Mouse (Mus musculus) left cerebral cortex, postnatal 10 days (tissue): ENCODE measurements around the gene Usp7. TPM values are rescaled to one million over a fixed set of nuclear protein-coding genes. Genes with fewer than 3 reads are reported as not detected.

Experiments used
- DNase-seq, 2 experiments: peaks; one replicate each; pipeline ENCODE4 v3.0.0; 2021 to 2022; ENCODE audit warnings: low spot score in 2 of 2, mixed read lengths in 1 of 2; ENCODE audit errors: extremely low spot score in 1 of 2
- intact Hi-C: fragments of 180-260 bp; cut with DNase I; formaldehyde crosslinking; loops from one replicate; pipeline ENCODE4 v1.15.1; 2025
- total RNA-seq, 2 experiments: library from RNA; stranded (reverse); gene quantifications; 2 replicates each; pipeline ENCODE4 v1.2.3; 2021

Usp7 gene
- total RNA-seq, 2 experiments from 2014 or later, result 163 to 164 TPM

DNA sequence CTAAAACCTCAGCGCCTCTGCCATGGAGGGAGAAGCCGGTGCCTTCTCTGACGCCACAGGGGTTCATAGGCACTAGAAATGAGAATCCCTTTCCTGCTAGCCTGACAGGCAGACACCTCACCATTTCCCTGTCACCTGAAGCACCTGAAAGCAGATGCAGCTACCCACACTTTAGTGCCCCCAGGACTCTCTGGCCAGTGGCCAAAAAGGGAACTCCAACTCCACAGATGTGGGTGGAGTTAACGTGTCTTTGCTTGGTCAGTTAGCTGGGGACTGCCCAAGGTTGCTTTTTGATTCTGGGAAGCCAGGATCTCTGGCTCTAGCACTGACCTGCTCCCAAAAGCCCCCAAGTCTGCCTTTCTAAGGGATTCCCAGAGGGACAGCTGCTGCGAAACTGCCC lies 122.7 kb downstream of the Usp7 start:
- intact Hi-C loops, result no loop called here
- DNase-seq, result no peak

DNA sequence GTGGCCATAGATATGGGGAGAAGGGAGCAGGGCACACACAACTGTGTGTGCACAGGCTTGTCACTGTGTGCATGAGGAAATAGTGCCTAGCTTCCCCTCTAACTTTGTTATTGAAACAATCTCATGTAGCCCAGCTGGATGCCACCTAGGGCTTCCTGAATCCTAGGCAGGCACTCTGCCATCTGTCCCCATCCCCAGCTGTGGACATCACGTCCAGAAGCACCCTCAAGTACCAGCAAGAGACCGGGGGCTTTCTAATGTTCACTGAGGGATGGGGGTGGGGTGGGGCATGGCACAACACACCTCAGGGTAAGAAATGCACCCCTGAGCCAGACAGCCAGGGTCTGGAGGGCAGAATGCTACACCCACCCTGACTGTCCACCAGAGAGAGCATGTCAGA lies 123.7 kb downstream of the Usp7 start:
- intact Hi-C loops, result no loop called here

GRCm38 (mm10) chr16:8667814-8668213 lies 124.3 kb downstream of the Usp7 start:
- intact Hi-C loops, result no loop called here

More for the DNA sequence above, 123.7 kb downstream of the Usp7 start:
- DNase-seq, result no peak

GRCm38 (mm10) chr16:8667261-8667660 lies 124.8 kb downstream of the Usp7 start:
- no peak for DNase-seq
- intact Hi-C loops, result no loop called here

More at GRCm38 (mm10) chr16:8667814-8668213, 124.3 kb downstream of the Usp7 start:
- DNase-seq, result no peak

DNA sequence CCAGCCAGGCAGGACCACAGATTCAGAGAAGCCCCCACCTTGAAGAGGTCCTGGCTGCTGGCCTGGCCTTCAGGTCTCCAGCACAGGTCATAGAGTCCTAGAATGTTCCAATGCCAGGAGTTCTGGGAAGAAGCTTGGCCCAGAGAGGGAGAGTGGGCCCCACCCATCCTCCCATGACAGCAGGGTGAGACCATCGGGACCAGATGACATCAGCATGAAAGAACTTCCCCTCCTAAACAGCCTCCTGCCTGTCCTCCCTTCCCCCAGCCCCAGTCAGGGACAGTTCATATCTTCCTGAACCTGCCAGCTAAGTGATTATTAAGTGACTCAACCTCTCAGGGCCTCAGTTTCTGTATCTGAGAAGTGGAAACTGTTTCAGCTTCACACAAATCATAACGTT lies 125.7 kb downstream of the Usp7 start:
- no peak for DNase-seq
- intact Hi-C loops, result no loop called here

- no peak for DNase-seq
- intact Hi-C loops, result no loop called here
These were observed 126.7 kb downstream of the Usp7 start for GRCm38 (mm10) chr16:8665367-8665766.

DNA sequence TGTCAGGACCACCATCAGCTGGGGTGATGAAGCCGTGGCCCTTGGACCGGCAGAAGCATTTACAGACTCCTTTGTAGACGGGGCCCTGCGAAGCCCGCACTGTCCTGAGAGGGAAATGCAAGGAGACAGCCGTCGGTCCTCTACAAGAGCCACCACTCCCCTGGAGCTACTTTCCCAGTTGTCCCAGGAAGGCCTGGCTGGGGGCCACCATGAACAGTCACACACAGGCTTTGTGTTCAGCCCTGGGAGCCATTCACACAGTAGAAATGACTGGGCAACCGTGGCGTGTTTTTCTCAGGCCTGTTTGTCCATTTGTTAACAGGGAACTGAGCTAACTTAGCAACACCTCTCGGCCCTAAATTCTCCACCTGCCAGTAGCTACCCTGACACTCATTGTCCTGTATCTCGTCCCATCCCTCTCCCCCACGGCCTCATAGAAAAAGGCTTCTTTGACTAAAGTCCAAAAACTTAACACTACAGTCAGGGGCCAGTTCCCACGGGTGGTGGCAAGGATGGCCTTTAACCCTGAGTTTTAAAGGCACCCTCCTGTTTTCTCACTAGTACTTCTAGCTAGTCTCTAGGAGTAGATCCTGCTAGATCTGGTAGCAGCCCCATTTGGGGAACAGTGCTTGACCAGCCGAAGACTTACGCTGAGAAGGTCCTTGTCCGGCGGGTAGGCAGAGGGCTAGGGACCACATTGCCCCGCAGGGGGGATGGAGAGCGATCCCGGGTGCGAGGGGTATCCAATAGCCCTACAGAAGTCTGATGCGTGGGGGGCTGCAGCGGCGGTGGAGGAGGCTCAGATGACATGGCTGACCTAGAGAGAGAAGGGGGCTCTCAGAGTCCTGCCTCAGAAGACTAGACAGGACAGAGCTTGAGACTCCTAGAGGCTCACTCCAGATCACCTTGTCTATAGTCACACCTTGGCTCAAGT lies 128.2 kb downstream of the Usp7 start:
- DNase-seq, result no peak
- intact Hi-C loops, result no loop called here

DNA sequence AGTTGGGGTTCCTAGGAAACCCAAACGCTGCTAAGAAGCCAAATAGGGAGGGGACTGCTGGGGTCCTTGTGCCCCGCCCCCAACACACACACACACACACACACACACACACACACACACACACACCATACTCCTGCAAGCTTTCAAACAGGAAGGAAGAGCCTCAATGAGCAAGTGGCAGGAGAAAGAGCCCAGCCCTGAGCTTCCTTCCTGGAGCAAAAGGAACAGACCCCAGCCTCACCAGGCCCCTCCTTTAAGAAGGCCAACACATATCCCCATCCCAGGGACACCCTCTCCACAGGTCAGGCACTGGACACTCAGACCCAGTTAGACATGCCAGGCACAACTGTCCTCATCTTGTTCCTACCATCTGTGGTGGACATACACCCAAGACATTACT lies 129.1 kb downstream of the Usp7 start:
- intact Hi-C loops, result no loop called here
- no peak for DNase-seq

- no peak for DNase-seq
- intact Hi-C loops, result no loop called here
These were observed 133.3 kb downstream of the Usp7 start for GRCm38 (mm10) chr16:8658764-8659163.

DNA sequence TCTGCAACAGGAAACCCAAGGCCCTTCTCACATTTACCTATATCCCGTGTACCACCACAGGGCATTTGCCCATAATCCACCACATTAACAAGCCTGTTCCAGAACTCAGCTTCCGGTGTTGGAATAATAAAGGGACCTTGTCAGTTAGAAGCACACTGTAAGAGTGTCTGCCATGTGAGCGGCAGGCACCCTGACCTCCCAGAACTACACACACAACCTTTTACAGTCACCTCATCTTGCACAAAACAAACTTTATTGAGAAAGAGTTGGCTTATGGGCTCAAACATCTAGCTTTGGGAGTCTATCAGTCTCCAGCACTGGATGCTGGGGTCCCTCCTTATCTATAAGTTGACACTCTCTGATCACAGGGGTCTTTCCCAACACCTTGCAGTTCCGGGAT lies 133.8 kb downstream of the Usp7 start:
- intact Hi-C loops, result no loop called here
- no peak for DNase-seq

GRCm38 (mm10) chr16:8656256-8656655 lies 135.9 kb downstream of the Usp7 start:
- DNase-seq, result no peak
- intact Hi-C loops, result no loop called here

GRCm38 (mm10) chr16:8655599-8655998 lies 136.5 kb downstream of the Usp7 start:
- intact Hi-C loops, result no loop called here
- no peak for DNase-seq

GRCm38 (mm10) chr16:8655108-8655507 lies 137.0 kb downstream of the Usp7 start:
- DNase-seq, result no peak

DNA sequence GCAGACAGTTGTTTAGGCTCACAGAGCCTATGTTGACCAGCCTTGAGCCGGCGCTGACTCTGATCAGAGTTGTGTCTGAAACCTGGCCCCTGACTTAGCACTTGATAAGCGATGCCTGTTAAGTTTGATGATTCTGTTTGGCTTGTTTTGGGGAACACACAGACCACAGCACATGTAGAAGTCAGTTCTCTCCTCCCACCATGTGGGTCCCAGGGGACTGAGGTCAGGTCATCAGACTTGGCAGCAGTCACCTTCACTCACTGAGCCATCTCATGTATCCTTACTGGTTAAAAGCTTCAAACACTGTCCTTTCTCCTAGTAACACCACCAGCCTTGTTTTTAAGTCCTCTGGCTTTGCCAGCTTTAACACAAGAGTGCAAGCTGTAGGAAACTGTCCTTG lies 142.1 kb downstream of the Usp7 start:
- DNase-seq, result no peak
- intact Hi-C loops, result no loop called here

More at GRCm38 (mm10) chr16:8655108-8655507, 137.0 kb downstream of the Usp7 start:
- intact Hi-C loops, result no loop called here

- DNase-seq, result no peak
- intact Hi-C loops, result no loop called here
These were observed 146.6 kb downstream of the Usp7 start for GRCm38 (mm10) chr16:8645546-8645945.

- DNase-seq, result no peak
These were observed 148.3 kb downstream of the Usp7 start for GRCm38 (mm10) chr16:8643855-8644254.

More at GRCm38 (mm10) chr16:8643855-8644254, 148.3 kb downstream of the Usp7 start:
- intact Hi-C loops, result no loop called here

Other genes with a start within 250 kb of the Usp7 start
- gene Pmm2, start 154.6 kb downstream of the Usp7 start, total RNA-seq, result 10 to 100 TPM; 30.3 to 34.4 TPM
- gene Tmem186, start 154.6 kb downstream of the Usp7 start, total RNA-seq, result 10 to 100 TPM; 11.6 to 12.7 TPM
- 10 to 100 TPM; 10.7 to 12.3 TPM for gene Carhsp1, start 120.2 kb downstream of the Usp7 start, total RNA-seq
- not detected for gene Gm5767, start 111.5 kb downstream of the Usp7 start, total RNA-seq
- 100 to 1,000 TPM; 122 to 127 TPM for gene 1810013L24Rik, start 37.8 kb upstream of the Usp7 start, total RNA-seq